In genomic region chr8:78508719-78509272, GRCm38 (mm10) we compare ENCODE assay signal across 8 mouse cellular contexts. TPM values are rescaled to one million over a fixed set of nuclear protein-coding genes. Genes with fewer than 3 reads are reported as not detected.
DNase-seq lines count a peak whose midpoint lies in the region; ATAC-seq lines count a peak whose summit lies in the region.

Gene Rbmxl1 (minus strand): TSS chr8:78508898.

- peak within 1 kb of the TSS; percentile 64 for H3K4me3 ChIP-seq in intestine, embryonic 14.5 days (ENCODE audit: low read depth, low read length)

- peaks cover 18% of the 10 kb centered on the region for H3K36me3 ChIP-seq in intestine, embryonic 14.5 days (ENCODE audit: control insufficient read depth, insufficient read depth, low read length)

- WGBS in intestine, embryonic 14.5 days, result under 1% methylated on average over 68 of the region's 70 CpGs

- DNase-seq in adipocyte (ENCODE audit: low spot score), result peak; percentile 85
- DNase-seq in embryo, embryonic 10 days (ENCODE audit: low spot score), result peak; percentile 97
- peak; percentile 91 for DNase-seq in gastrocnemius, postnatal 14 days
- DNase-seq in intestine, embryonic 14.5 days (ENCODE audit: low spot score), result peak; percentile 99
- DNase-seq in left cerebral cortex, postnatal 14 days (ENCODE audit: low spot score in 2 of 2), result peak; percentile 90 to 95
- DNase-seq in mesoderm, embryonic 11.5 days (ENCODE audit: low read depth, low spot score), result peak; percentile 95
- DNase-seq in right cerebral cortex, postnatal 36 days (ENCODE audit: low spot score in 2 of 2), result peak; percentile 70 to 78
- peak; percentile 85 for DNase-seq in yolk sac, embryonic 10.5 days (ENCODE audit: low spot score)

- peak; percentile 92 for ATAC-seq in intestine, embryonic 14.5 days (replicated peaks; ENCODE audit: low FRiP score, low TSS enrichment, low read depth)

- intact Hi-C loops in gastrocnemius, postnatal 14 days (cut with DNase I; ENCODE audit: low total_unique reads), result loop anchor here (10.0 kb wide), 1 partner anchor 136 kb away; no protein-coding TSS in a partner anchor
- intact Hi-C loops in left cerebral cortex, postnatal 14 days (cut with DNase I), result loop anchor here (10.0 kb wide), 1 partner anchor 136 kb away; no protein-coding TSS in a partner anchor

- peak within 1 kb of the TSS; percentile 99 for H3K9ac ChIP-seq in intestine, embryonic 14.5 days (ENCODE audit: low read length)

- H3K27ac ChIP-seq in intestine, embryonic 14.5 days (ENCODE audit: low read depth), result peak within 1 kb of the TSS; percentile 94

- H3K4me2 ChIP-seq in intestine, embryonic 14.5 days (ENCODE audit: low read length), result peak within 1 kb of the TSS; percentile 68

- H3K9me3 ChIP-seq in intestine, embryonic 14.5 days (ENCODE audit: control insufficient read depth, low read length), result no peaks in the 10 kb centered on the region

- peaks cover 6% of the 10 kb centered on the region; the same call in 1 of the 2 replicates for H3K4me1 ChIP-seq in intestine, embryonic 14.5 days (replicated peaks; ENCODE audit: control insufficient read depth, insufficient read depth, low read length)

- H3K27me3 ChIP-seq in intestine, embryonic 14.5 days (replicated peaks; ENCODE audit: control insufficient read depth, insufficient read depth, low read length), result no peaks in the 10 kb centered on the region

RNA-seq across cellular contexts. Expression of gene Rbmxl1, which starts in this region (rescaled TPM):
- total RNA-seq in gastrocnemius, postnatal 14 days (2021), result 10 to 100 TPM; 13.5 to 16.5 TPM
- 228 and 256 TPM in 2 replicates for polyA plus RNA-seq in intestine, embryonic 14.5 days (2014; fragmentation: Nextera tagmentation; extraction: Ambion mirVana)
- 10 to 100 TPM; 64.7 to 66.6 TPM for total RNA-seq in left cerebral cortex, postnatal 14 days (2021)

Comparison
In these comparisons a context has a peak if more than half of its experiments do, and no peak if none do; other contexts are left out.
1. Peak in every context shown above with its lines: DNase-seq, ATAC-seq, H3K4me3 ChIP-seq and H3K27ac ChIP-seq.